Mouse (Mus musculus) liver, embryonic 14.5 days (tissue): Measurements from ENCODE around the gene Cntnap2. TPM values are rescaled to one million over a fixed set of nuclear protein-coding genes. Genes with fewer than 3 reads are reported as not detected.

ENCODE experiments used
- ATAC-seq: fragments of 200-750 bp; cut with Nextera tagmentation; 2 replicates; pipeline ENCODE4 v1.8.0; 2017; ENCODE audit warnings: moderate number of reproducible peaks, mild to moderate bottlenecking, moderate library complexity; ENCODE audit not compliant: insufficient read depth
- DNase-seq, 3 experiments: peaks; one replicate each; pipeline ENCODE4 v3.0.0-alpha.2; 2012 to 2013; ENCODE audit warnings: low read depth in 3 of 3, low spot score in 3 of 3
- H3K27ac ChIP-seq: fragments of 300-500 bp; sonication (generic); 2 replicates; pipeline ENCODE4 v1.5.1; 2014; ENCODE audit warnings: moderate library complexity, mild to moderate bottlenecking, control low read depth, inconsistent platforms
- H3K27me3 ChIP-seq: fragments of 300-500 bp; sonication (generic); 2 replicates; pipeline ENCODE4 v1.6.1; 2014; ENCODE audit warnings: mild to moderate bottlenecking, low read length, moderate library complexity; ENCODE audit not compliant: control insufficient read depth, insufficient read depth
- H3K36me3 ChIP-seq: fragments of 300-500 bp; sonication (generic); replicated peaks from 2 replicates; pipeline ENCODE4 v1.6.1; 2014; ENCODE audit warnings: low read depth; ENCODE audit not compliant: control insufficient read depth, insufficient read depth
- H3K4me1 ChIP-seq, 2 experiments: fragments of 200-500 bp in 1 of 2; fragments of 300-500 bp in 1 of 2; sonication (generic) in 1 of 2; replicated peaks; 2 replicates each; pipeline ENCODE4 v1.6.1; 2012 to 2014; ENCODE audit warnings: antibody characterized with exemption in 1 of 2, inconsistent platforms in 1 of 2, low read length in 1 of 2; ENCODE audit not compliant: control insufficient read depth in 2 of 2, insufficient read depth in 2 of 2
- H3K4me2 ChIP-seq: fragments of 300-500 bp; sonication (generic); 2 replicates; pipeline ENCODE4 v1.6.1; 2014; ENCODE audit warnings: low read depth, mild to moderate bottlenecking, control low read depth, moderate library complexity
- H3K4me3 ChIP-seq, 2 experiments: fragments of 200-500 bp in 1 of 2; fragments of 300-500 bp in 1 of 2; sonication (generic) in 1 of 2; 2 replicates each; pipeline ENCODE4 v1.5.1; 2012 to 2014; ENCODE audit warnings: low read depth in 2 of 2, low read length in 2 of 2, mild to moderate bottlenecking in 2 of 2, control low read depth in 1 of 2, inconsistent platforms in 1 of 2, moderate library complexity in 1 of 2; ENCODE audit not compliant: insufficient read depth in 1 of 2
- H3K9ac ChIP-seq: fragments of 300-500 bp; sonication (generic); replicated peaks from 2 replicates; pipeline ENCODE4 v1.6.1; 2014; ENCODE audit warnings: mild to moderate bottlenecking, control low read depth, moderate library complexity
- H3K9me3 ChIP-seq: fragments of 300-500 bp; sonication (generic); 2 replicates; pipeline ENCODE4 v1.6.1; 2016; ENCODE audit warnings: low read length, mixed read lengths; ENCODE audit not compliant: control insufficient read depth
- CTCF ChIP-seq: IDR thresholded peaks from 2 replicates; pipeline ENCODE4 v1.5.1; 2016; ENCODE audit warnings: antibody characterized with exemption, low read depth, control low read depth
- EP300 ChIP-seq: IDR thresholded peaks from 2 replicates; pipeline ENCODE4 v1.6.1; 2016; ENCODE audit warnings: antibody characterized with exemption, low read depth
- WGBS: fragments of 180-500 bp; shearing (Covaris S2); extraction: QIAGEN DNeasy Blood & Tissue Kit; methylation state at CpG from one replicate; pipeline ENCODE4 v1.1.7; 2014; ENCODE audit not compliant: insufficient replicate concordance; 5-methylcytosine and 5-hydroxymethylcytosine counted together
- polyA plus RNA-seq, 2 experiments: library from polyadenylated mRNA; depleted of rRNA in 1 of 2; stranded (reverse) in 1 of 2; unstranded in 1 of 2; fragments of >200 nt; fragmentation: Nextera tagmentation in 1 of 2; extraction: Ambion mirVana in 1 of 2; gene quantifications; 2 replicates each; pipeline versions ENCODE4 v1.2.1 to v1.2.3; 2012 to 2014

The Cntnap2 gene
- polyA plus RNA-seq, 2 experiments = 0.38 to 0.39 TPM

- H3K27me3 ChIP-seq = no peaks in the 10 kb centered on the region
- H3K9me3 ChIP-seq = no peaks in the 10 kb centered on the region
- no peaks in the 10 kb centered on the region for H3K4me1 ChIP-seq
- WGBS = 19% methylated on average over 1 of the region's 1 CpGs
- TF ChIP-seq EP300 (no peak), CTCF (no peak)
- no peaks in the 10 kb centered on the region for H3K36me3 ChIP-seq
- DNase-seq = no peak
- no peak for ATAC-seq
- no peak overlapping the region for H3K9ac ChIP-seq
- H3K4me3 ChIP-seq = no peak overlapping the region
- no peak overlapping the region for H3K4me2 ChIP-seq
- no peak overlapping the region for H3K27ac ChIP-seq
Measured at GRCm38 (mm10) chr6:46263171-46263570, 1204.0 kb downstream of the Cntnap2 start.

- Histone ChIP-seq H3K4me1 (no peaks in the 10 kb centered on the region), H3K4me2 (no peak overlapping the region), H3K27ac (no peak overlapping the region), H3K9me3 (no peaks in the 10 kb centered on the region), H3K27me3 (no peaks in the 10 kb centered on the region), H3K4me3 (no peak overlapping the region), H3K9ac (no peak overlapping the region), H3K36me3 (no peaks in the 10 kb centered on the region)
- ATAC-seq (no peak), DNase-seq (no peak)
- 60% methylated on average over 5 of the region's 5 CpGs for WGBS
- TF ChIP-seq CTCF (no peak), EP300 (no peak)
Measured at GRCm38 (mm10) chr6:46346946-46347345, 1287.8 kb downstream of the Cntnap2 start.

GRCm38 (mm10) chr6:46361091-46361490 lies 1301.9 kb downstream of the Cntnap2 start:
- Histone ChIP-seq H3K4me3 (no peak overlapping the region), H3K9ac (no peak overlapping the region), H3K4me1 (no peaks in the 10 kb centered on the region), H3K36me3 (no peaks in the 10 kb centered on the region), H3K27me3 (no peaks in the 10 kb centered on the region), H3K4me2 (no peak overlapping the region), H3K27ac (no peak overlapping the region), H3K9me3 (no peaks in the 10 kb centered on the region)
- ATAC-seq (no peak), DNase-seq (no peak)
- TF ChIP-seq CTCF (no peak), EP300 (no peak)
- 65% methylated on average over 2 of the region's 2 CpGs for WGBS

GRCm38 (mm10) chr6:46362156-46362555 lies 1303.0 kb downstream of the Cntnap2 start:
- H3K4me1 ChIP-seq = no peaks in the 10 kb centered on the region
- H3K4me3 ChIP-seq = no peak overlapping the region
- 77% methylated on average over 1 of the region's 1 CpGs for WGBS
- H3K36me3 ChIP-seq = no peaks in the 10 kb centered on the region
- H3K27ac ChIP-seq = no peak overlapping the region
- no peak overlapping the region for H3K9ac ChIP-seq
- H3K9me3 ChIP-seq = no peaks in the 10 kb centered on the region
- H3K27me3 ChIP-seq = no peaks in the 10 kb centered on the region
- H3K4me2 ChIP-seq = no peak overlapping the region
- ATAC-seq (no peak), DNase-seq (no peak)
- TF ChIP-seq EP300 = no peak
- no peak for TF ChIP-seq CTCF

GRCm38 (mm10) chr6:46398725-46399589 lies 1339.8 kb downstream of the Cntnap2 start:
- H3K9me3 ChIP-seq = no peaks in the 10 kb centered on the region
- H3K36me3 ChIP-seq = no peaks in the 10 kb centered on the region
- no peak overlapping the region for H3K4me2 ChIP-seq
- H3K27me3 ChIP-seq = no peaks in the 10 kb centered on the region
- TF ChIP-seq CTCF (no peak), EP300 (no peak)
- 29% methylated on average over 2 of the region's 2 CpGs for WGBS
- H3K4me1 ChIP-seq = no peaks in the 10 kb centered on the region
- no peak overlapping the region for H3K4me3 ChIP-seq
- ATAC-seq = no peak
- DNase-seq = no peak
- H3K27ac ChIP-seq = no peak overlapping the region
- H3K9ac ChIP-seq = no peak overlapping the region
